Mouse (Mus musculus) stomach, embryonic 14.5 days (tissue): ENCODE data around the gene Slc31a2. TPM values are rescaled to one million over a fixed set of nuclear protein-coding genes. Genes with fewer than 3 reads are reported as not detected.

Experiments
- ATAC-seq: fragments of 200-750 bp; cut with Nextera tagmentation; 2 replicates; pipeline ENCODE4 v1.8.0; 2017; ENCODE audit warnings: low read depth, moderate TSS enrichment; ENCODE audit not compliant: insufficient number of reproducible peaks, insufficient read depth, low FRiP score
- H3K27ac ChIP-seq: fragments of 300-500 bp; sonication (generic); 2 replicates; pipeline ENCODE4 v1.5.1; 2014; ENCODE audit warnings: mild to moderate bottlenecking, low read length, moderate library complexity, mixed read lengths
- H3K27me3 ChIP-seq: fragments of 300-500 bp; sonication (generic); 2 replicates; pipeline ENCODE4 v1.6.1; 2014; ENCODE audit warnings: low read length, control low read depth, mixed read lengths; ENCODE audit not compliant: control insufficient read depth, insufficient read depth
- H3K36me3 ChIP-seq: fragments of 300-500 bp; sonication (generic); 2 replicates; pipeline ENCODE4 v1.6.1; 2014; ENCODE audit warnings: mild to moderate bottlenecking, control low read depth, low read length, moderate library complexity, mixed read lengths; ENCODE audit not compliant: control insufficient read depth, insufficient read depth
- H3K4me1 ChIP-seq: fragments of 300-500 bp; sonication (generic); 2 replicates; pipeline ENCODE4 v1.6.1; 2014; ENCODE audit warnings: low read length, control low read depth, mixed read lengths; ENCODE audit not compliant: control insufficient read depth, insufficient read depth
- H3K4me2 ChIP-seq: fragments of 300-500 bp; sonication (generic); replicated peaks from 2 replicates; pipeline ENCODE4 v1.6.1; 2014; ENCODE audit warnings: low read depth, low read length, control low read depth
- H3K4me3 ChIP-seq: fragments of 300-500 bp; sonication (generic); 2 replicates; pipeline ENCODE4 v1.5.1; 2014; ENCODE audit warnings: low read depth, low read length, control low read depth
- H3K9ac ChIP-seq: fragments of 300-500 bp; sonication (generic); replicated peaks from 2 replicates; pipeline ENCODE4 v1.6.1; 2014; ENCODE audit warnings: low read depth, mild to moderate bottlenecking, control low read depth, low read length, moderate library complexity, mixed read lengths
- H3K9me3 ChIP-seq: fragments of 300-500 bp; sonication (generic); 2 replicates; pipeline ENCODE4 v1.6.1; 2016; ENCODE audit warnings: low read depth, low read length, control low read depth; ENCODE audit not compliant: control insufficient read depth
- WGBS: fragments of 180-500 bp; shearing (Covaris S2); extraction: QIAGEN DNeasy Blood & Tissue Kit; methylation state at CpG from one replicate; pipeline ENCODE4 v1.1.7; 2014; 5-methylcytosine and 5-hydroxymethylcytosine counted together
- polyA plus RNA-seq: library from polyadenylated mRNA; unstranded; fragments of >200 nt; fragmentation: Nextera tagmentation; extraction: Ambion mirVana; gene quantifications from 2 replicates; pipeline ENCODE4 v1.2.1, GENCODE M21; 2014

Slc31a2 gene
- polyA plus RNA-seq, 1 experiment from 2014 or later: 20.8 TPM

GRCm38 (mm10) chr4:62344000-62344399 lies 81.6 kb downstream of the Slc31a2 start:
- peaks cover 18% of the 10 kb centered on the region for H3K36me3 ChIP-seq
- no peak overlapping the region for H3K4me2 ChIP-seq
- H3K27me3 ChIP-seq: no peaks in the 10 kb centered on the region
- H3K27ac ChIP-seq: no peak overlapping the region
- H3K9ac ChIP-seq: no peak overlapping the region
- 90% methylated on average over 1 of the region's 1 CpGs for WGBS
- no peaks in the 10 kb centered on the region for H3K9me3 ChIP-seq
- no peak for ATAC-seq
- H3K4me1 ChIP-seq: no peaks in the 10 kb centered on the region
- H3K4me3 ChIP-seq: no peak overlapping the region

- Histone ChIP-seq H3K9me3 (no peaks in the 10 kb centered on the region), H3K4me1 (no peaks in the 10 kb centered on the region), H3K4me3 (no peak overlapping the region), H3K9ac (no peak overlapping the region), H3K36me3 (peaks cover 15% of the 10 kb centered on the region), H3K27me3 (no peaks in the 10 kb centered on the region), H3K4me2 (no peak overlapping the region), H3K27ac (no peak overlapping the region)
- WGBS: 81% methylated on average over 4 of the region's 4 CpGs
- ATAC-seq: no peak
Measured at GRCm38 (mm10) chr4:62345827-62346226, 83.5 kb downstream of the Slc31a2 start.

GRCm38 (mm10) chr4:62347605-62348328 lies 85.4 kb downstream of the Slc31a2 start:
- H3K27me3 ChIP-seq: no peaks in the 10 kb centered on the region
- H3K4me2 ChIP-seq: no peak overlapping the region
- H3K27ac ChIP-seq: no peak overlapping the region; the same call in 1 of the 2 replicates
- H3K36me3 ChIP-seq: peaks cover 22% of the 10 kb centered on the region
- H3K4me3 ChIP-seq: no peak overlapping the region
- WGBS: 41% methylated on average over 9 of the region's 9 CpGs
- no peaks in the 10 kb centered on the region for H3K4me1 ChIP-seq
- H3K9ac ChIP-seq: no peak overlapping the region
- no peaks in the 10 kb centered on the region for H3K9me3 ChIP-seq
- no peak for ATAC-seq

Other genes with a start within 250 kb of the Slc31a2 start
- not detected in 2 replicates for gene Mup20, start 208.4 kb upstream of the Slc31a2 start, polyA plus RNA-seq
- not detected in 2 replicates for gene Mup3, start 175.2 kb upstream of the Slc31a2 start, polyA plus RNA-seq
- not detected in 2 replicates for gene Mup21, start 111.7 kb upstream of the Slc31a2 start, polyA plus RNA-seq
- gene Zfp37, start 31.5 kb upstream of the Slc31a2 start, polyA plus RNA-seq: 13.4 and 14.6 TPM in 2 replicates
- 27.1 and 28.6 TPM in 2 replicates for gene Fkbp15, start 98.0 kb downstream of the Slc31a2 start, polyA plus RNA-seq
- gene Slc31a1, start 98.2 kb downstream of the Slc31a2 start, polyA plus RNA-seq: 41.2 and 45.5 TPM in 2 replicates
- 174 and 186 TPM in 2 replicates for gene Cdc26, start 146.1 kb downstream of the Slc31a2 start, polyA plus RNA-seq
- 23.7 and 25.3 TPM in 2 replicates for gene Prpf4, start 146.2 kb downstream of the Slc31a2 start, polyA plus RNA-seq
- not detected in 2 replicates for gene Rnf183, start 172.7 kb downstream of the Slc31a2 start, polyA plus RNA-seq
- 10.9 and 11.0 TPM in 2 replicates for gene Wdr31, start 208.3 kb downstream of the Slc31a2 start, polyA plus RNA-seq
- gene Bspry, start 217.5 kb downstream of the Slc31a2 start, polyA plus RNA-seq: 19.4 and 23.5 TPM in 2 replicates
- gene Hdhd3, start 240.9 kb downstream of the Slc31a2 start, polyA plus RNA-seq: 18.7 and 21.2 TPM in 2 replicates